Mouse (Mus musculus) heart, postnatal 0 days (tissue): ENCODE measurements around the gene Pde1c. TPM values are rescaled to one million over a fixed set of nuclear protein-coding genes. Genes with fewer than 3 reads are reported as not detected.
A peak's percentile ranks its signal among the peaks of the same experiment; 100 is the strongest.

ENCODE experiments used
- ATAC-seq: fragments of 200-750 bp; cut with Nextera tagmentation; 2 replicates; pipeline ENCODE4 v1.8.0; 2017; ENCODE audit warnings: low read depth, moderate number of reproducible peaks, moderate library complexity; ENCODE audit not compliant: insufficient read depth
- DNase-seq: peaks from one replicate; pipeline ENCODE4 v3.0.0-alpha.2; 2016; ENCODE audit warnings: low spot score
- H3K27ac ChIP-seq: fragments of 300-500 bp; sonication (generic); 2 replicates; pipeline ENCODE4 v1.5.1; 2014; ENCODE audit warnings: low read depth, mild to moderate bottlenecking
- H3K27me3 ChIP-seq: fragments of 300-500 bp; sonication (generic); 2 replicates; pipeline ENCODE4 v1.6.1; 2014; ENCODE audit warnings: low read length, mixed read lengths; ENCODE audit not compliant: control insufficient read depth, insufficient read depth
- H3K36me3 ChIP-seq: fragments of 300-500 bp; sonication (generic); replicated peaks from 2 replicates; pipeline ENCODE4 v1.6.1; 2014; ENCODE audit warnings: low read length, mixed read lengths; ENCODE audit not compliant: control insufficient read depth, insufficient read depth
- H3K4me1 ChIP-seq: fragments of 300-500 bp; sonication (generic); 2 replicates; pipeline ENCODE4 v1.6.1; 2014; ENCODE audit warnings: antibody characterized with exemption; ENCODE audit not compliant: control insufficient read depth, insufficient read depth
- H3K4me2 ChIP-seq: fragments of 300-500 bp; sonication (generic); 2 replicates; pipeline ENCODE4 v1.6.1; 2014; ENCODE audit warnings: low read depth, mild to moderate bottlenecking, low read length, moderate library complexity
- H3K4me3 ChIP-seq: fragments of 300-500 bp; sonication (generic); 2 replicates; pipeline ENCODE4 v1.5.1; 2014; ENCODE audit warnings: low read depth, low read length
- H3K9ac ChIP-seq: fragments of 300-500 bp; sonication (generic); replicated peaks from 2 replicates; pipeline ENCODE4 v1.6.1; 2014; ENCODE audit warnings: low read depth, low read length, mixed read lengths
- H3K9me3 ChIP-seq: fragments of 300-500 bp; sonication (generic); replicated peaks from 2 replicates; pipeline ENCODE4 v1.6.1; 2016; ENCODE audit warnings: low read length; ENCODE audit not compliant: control insufficient read depth
- CTCF ChIP-seq: IDR thresholded peaks from 2 replicates; pipeline ENCODE4 v1.5.1; 2016; ENCODE audit warnings: antibody characterized with exemption, control low read depth, low read depth
- EP300 ChIP-seq: IDR thresholded peaks from 2 replicates; pipeline ENCODE4 v1.6.1; 2016; ENCODE audit warnings: antibody characterized with exemption, low read depth
- WGBS: fragments of 180-500 bp; shearing (Covaris S2); extraction: QIAGEN DNeasy Blood & Tissue Kit; methylation state at CpG from one replicate; pipeline ENCODE4 v1.1.7; 2014; 5-methylcytosine and 5-hydroxymethylcytosine counted together
- polyA plus RNA-seq: library from polyadenylated mRNA; unstranded; fragments of >200 nt; fragmentation: Nextera tagmentation; extraction: Ambion mirVana; gene quantifications from 2 replicates; pipeline ENCODE4 v1.2.1, GENCODE M21; 2015
- total RNA-seq: library from RNA; depleted of rRNA; stranded (reverse); fragments of >200 nt; gene quantifications from 2 replicates; pipeline ENCODE4 v1.2.3, GENCODE M21; 2014; ENCODE audit warnings: low replicate concordance

Pde1c gene
- total and polyA plus RNA-seq, 2 experiments from 2014 or later = 26.8 to 83.2 TPM

DNA sequence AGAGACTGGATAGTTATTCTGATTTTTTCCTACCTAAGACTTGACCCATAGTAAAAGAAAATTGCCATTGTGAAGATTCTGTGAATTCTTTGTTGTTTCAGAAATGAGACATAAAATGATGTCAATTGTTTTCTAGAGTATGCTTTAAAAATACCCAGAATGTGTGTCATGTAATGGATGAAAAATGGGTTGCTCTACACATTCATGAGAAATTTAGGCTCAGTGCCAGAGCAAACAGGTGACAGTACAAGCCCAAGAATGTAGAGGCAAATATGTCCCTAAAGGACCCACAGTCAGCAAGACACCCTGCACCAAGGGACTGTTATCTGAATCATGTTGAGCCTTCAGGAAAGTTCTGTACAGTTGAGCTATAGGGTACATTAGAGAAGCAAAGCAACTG is 500.4 kb downstream of the Pde1c start:
- no peaks in the 10 kb centered on the region for H3K4me1 ChIP-seq

GRCm38 (mm10) chr6:56066632-56067282 is 502.1 kb downstream of the Pde1c start:
- WGBS = 37% methylated on average over 5 of the region's 5 CpGs
- peak; percentile 68 for DNase-seq
- ATAC-seq = peak; percentile 30; the same call in 1 of the 2 replicates
- H3K9me3 ChIP-seq = no peaks in the 10 kb centered on the region
- H3K27ac ChIP-seq = no peak overlapping the region
- H3K9ac ChIP-seq = no peak overlapping the region
- H3K4me1 ChIP-seq = no peaks in the 10 kb centered on the region
- 0 out of 2 replicates have a peak, but pooled peaks cover 3% of the 10 kb centered on the region for H3K36me3 ChIP-seq
- H3K4me2 ChIP-seq = no peak overlapping the region
- no peak overlapping the region for H3K4me3 ChIP-seq
- TF ChIP-seq CTCF (peak; percentile 75), EP300 (no peak)
- no peaks in the 10 kb centered on the region for H3K27me3 ChIP-seq

More for the DNA sequence above, 500.4 kb downstream of the Pde1c start:
- Histone ChIP-seq H3K4me3 (no peak overlapping the region), H3K27ac (no peak overlapping the region), H3K27me3 (no peaks in the 10 kb centered on the region), H3K4me2 (no peak overlapping the region), H3K9ac (no peak overlapping the region), H3K9me3 (no peaks in the 10 kb centered on the region), H3K36me3 (0 out of 2 replicates have a peak, but pooled peaks cover 3% of the 10 kb centered on the region)
- TF ChIP-seq CTCF = no peak
- TF ChIP-seq EP300 = no peak
- ATAC-seq = no peak
- no peak for DNase-seq

DNA sequence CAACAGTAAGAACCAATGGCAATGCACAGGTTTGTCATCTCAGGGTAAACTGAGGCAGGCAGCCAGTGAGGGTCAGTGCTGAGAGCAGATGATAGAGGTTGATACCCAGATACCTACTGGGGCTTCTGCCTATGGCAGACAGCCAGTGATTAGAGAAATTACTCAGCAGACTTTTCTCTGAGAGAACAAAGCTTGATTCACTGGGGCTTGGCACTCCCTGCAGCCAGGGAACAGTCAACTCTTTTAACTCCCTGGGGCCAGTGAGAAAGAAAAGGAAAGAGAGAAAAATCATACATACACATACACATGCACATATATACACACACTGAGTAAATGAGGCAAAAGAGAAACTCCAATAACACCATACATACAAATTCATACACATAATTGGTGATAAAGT is 505.2 kb downstream of the Pde1c start:
- no peaks in the 10 kb centered on the region for H3K36me3 ChIP-seq
- no peak for ATAC-seq
- no peak overlapping the region for H3K4me2 ChIP-seq
- no peaks in the 10 kb centered on the region for H3K4me1 ChIP-seq
- TF ChIP-seq CTCF (no peak), EP300 (no peak)
- no peak overlapping the region for H3K27ac ChIP-seq
- H3K27me3 ChIP-seq = no peaks in the 10 kb centered on the region
- DNase-seq = no peak
- no peak overlapping the region for H3K4me3 ChIP-seq
- no peak overlapping the region for H3K9ac ChIP-seq
- H3K9me3 ChIP-seq = no peaks in the 10 kb centered on the region

GRCm38 (mm10) chr6:56049104-56049503 is 519.8 kb downstream of the Pde1c start:
- DNase-seq (peak; percentile 32), ATAC-seq (no peak)
- H3K27me3 ChIP-seq = no peaks in the 10 kb centered on the region
- no peak overlapping the region for H3K4me2 ChIP-seq
- WGBS = 27% methylated on average over 4 of the region's 4 CpGs
- TF ChIP-seq CTCF (peak; percentile 74), EP300 (no peak)
- no peaks in the 10 kb centered on the region for H3K36me3 ChIP-seq
- H3K4me1 ChIP-seq = no peaks in the 10 kb centered on the region
- H3K4me3 ChIP-seq = no peak overlapping the region
- H3K9me3 ChIP-seq = no peaks in the 10 kb centered on the region
- no peak overlapping the region for H3K27ac ChIP-seq
- H3K9ac ChIP-seq = no peak overlapping the region

- Histone ChIP-seq H3K27ac (no peak overlapping the region), H3K9ac (no peak overlapping the region), H3K4me1 (no peaks in the 10 kb centered on the region), H3K4me2 (no peak overlapping the region), H3K36me3 (no peaks in the 10 kb centered on the region), H3K27me3 (no peaks in the 10 kb centered on the region), H3K9me3 (no peaks in the 10 kb centered on the region), H3K4me3 (no peak overlapping the region)
- DNase-seq (no peak), ATAC-seq (no peak)
- 82% methylated on average over 3 of the region's 3 CpGs for WGBS
- TF ChIP-seq EP300 (no peak), CTCF (no peak)
These were observed 520.3 kb downstream of the Pde1c start for GRCm38 (mm10) chr6:56048580-56048979.

GRCm38 (mm10) chr6:56044716-56045115 is 524.2 kb downstream of the Pde1c start:
- Histone ChIP-seq H3K36me3 (no peaks in the 10 kb centered on the region), H3K4me2 (no peak overlapping the region), H3K9ac (no peak overlapping the region), H3K27me3 (no peaks in the 10 kb centered on the region), H3K9me3 (no peaks in the 10 kb centered on the region), H3K4me3 (no peak overlapping the region), H3K4me1 (no peaks in the 10 kb centered on the region), H3K27ac (no peak overlapping the region)
- ATAC-seq (no peak), DNase-seq (no peak)
- WGBS = 76% methylated on average over 1 of the region's 1 CpGs
- TF ChIP-seq CTCF (no peak), EP300 (no peak)
